Mouse (Mus musculus): ENCODE data around the gene Gprc5d. TPM values are rescaled to one million over a fixed set of nuclear protein-coding genes. Genes with fewer than 3 reads are reported as not detected.

Gene Gprc5d
- 0.18 TPM in 1 of 2 replicates, not detected in the other for polyA plus RNA-seq (2012; rRNA removed; ENCODE audit: low replicate concordance)

DNA sequence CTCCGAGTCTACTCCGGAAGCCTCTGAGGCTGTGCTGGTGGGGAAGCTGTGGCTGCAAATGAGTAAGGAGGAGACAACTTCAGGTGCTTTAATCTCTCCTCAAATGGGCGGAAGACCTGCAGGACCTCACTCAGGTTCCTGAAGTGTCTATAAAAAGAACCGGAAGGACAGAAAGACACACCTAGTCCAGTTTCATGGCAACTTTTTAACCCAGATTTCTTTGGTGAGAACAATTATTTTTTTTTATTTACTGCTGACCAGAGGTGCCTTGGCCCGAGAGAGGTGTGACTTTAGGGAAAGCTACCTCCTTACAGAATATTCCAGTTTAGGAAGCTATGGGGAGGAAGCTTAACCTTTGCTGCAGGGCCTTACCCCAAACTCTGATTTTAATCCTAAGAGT lies at the start of gene Gprc5d:
Gprc5d (minus strand) TSS at position 101 of the 400 bp plus-strand sequence.

DNA sequence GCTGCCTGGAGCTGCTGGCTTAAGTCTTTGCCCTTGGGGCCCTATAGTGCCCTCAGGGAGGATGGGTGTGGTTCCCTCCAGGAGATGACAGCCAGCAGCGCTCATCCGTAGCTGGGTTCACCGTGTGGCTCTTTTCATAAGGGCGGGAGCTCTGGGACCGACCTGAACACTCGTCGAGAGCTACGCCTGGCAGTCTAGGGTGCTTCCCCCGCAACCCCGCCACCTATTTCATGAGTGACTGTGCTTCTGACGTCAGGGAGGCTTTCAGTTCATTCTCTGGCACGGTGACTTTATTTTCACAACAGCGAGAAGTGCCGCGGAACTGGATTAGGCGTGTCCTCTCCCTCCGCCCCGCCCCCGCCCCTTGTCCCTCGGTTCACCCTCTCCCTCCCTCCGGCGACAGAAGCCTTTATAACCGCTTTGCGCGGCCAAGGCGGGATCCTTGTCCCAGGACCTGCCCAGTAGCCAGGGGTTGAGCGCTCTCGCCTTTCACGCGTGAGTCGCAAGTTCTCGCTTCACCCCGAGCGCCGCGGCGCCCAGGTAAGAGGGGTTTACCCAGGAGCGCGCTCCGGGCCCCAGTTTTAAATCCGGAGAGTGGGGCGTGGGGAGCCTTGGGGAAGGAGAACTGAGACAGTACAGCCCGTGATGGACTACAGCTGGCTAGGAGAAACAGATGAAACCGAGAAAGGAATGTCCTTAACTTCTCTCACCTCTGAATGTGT lies 52.7 kb downstream of the Gprc5d start, which contains the start of gene Gprc5a:
Gprc5a (plus strand) TSS at position 416 of the 722 bp plus-strand sequence.

Other genes with a start within 250 kb of the Gprc5d start
- gene Gpr19, start 219.7 kb downstream of the Gprc5d start, polyA plus RNA-seq (2012; rRNA removed; ENCODE audit: low replicate concordance): 6.0 and 7.1 TPM in 2 replicates
- 14.5 and 16.3 TPM in 2 replicates for gene Cdkn1b, start 197.9 kb downstream of the Gprc5d start, polyA plus RNA-seq (2012; rRNA removed; ENCODE audit: low replicate concordance)
- gene Apold1, start 136.6 kb downstream of the Gprc5d start, polyA plus RNA-seq (2012; rRNA removed; ENCODE audit: low replicate concordance): 0.34 and 0.62 TPM in 2 replicates
- gene Ddx47, start 106.7 kb downstream of the Gprc5d start, polyA plus RNA-seq (2012; rRNA removed; ENCODE audit: low replicate concordance): 14.3 and 16.9 TPM in 2 replicates
- 7.7 and 34.6 TPM in 2 replicates for gene Gprc5a, start 52.6 kb downstream of the Gprc5d start, polyA plus RNA-seq (2012; rRNA removed; ENCODE audit: low replicate concordance)
- 23.8 and 28.2 TPM in 2 replicates for gene Fam234b, start 79.7 kb upstream of the Gprc5d start, polyA plus RNA-seq (2012; rRNA removed; ENCODE audit: low replicate concordance)
- gene Hebp1, start 79.7 kb upstream of the Gprc5d start, polyA plus RNA-seq (2012; rRNA removed; ENCODE audit: low replicate concordance): 2.8 and 4.6 TPM in 2 replicates
- gene Gsg1, start 136.1 kb upstream of the Gprc5d start, polyA plus RNA-seq (2012; rRNA removed; ENCODE audit: low replicate concordance): 0.96 and 1.9 TPM in 2 replicates
- gene Pbp2, start 192.1 kb upstream of the Gprc5d start, polyA plus RNA-seq (2012; rRNA removed; ENCODE audit: low replicate concordance): not detected in 2 replicates
- 42.4 and 65.7 TPM in 2 replicates for gene Emp1, start 244.3 kb upstream of the Gprc5d start, polyA plus RNA-seq (2012; rRNA removed; ENCODE audit: low replicate concordance)